Mouse (Mus musculus): ENCODE results near the gene Defb5.
"Not testable (repeated sequence)": the region's sequence is repeated elsewhere in the genome, so short reads cannot be mapped to it uniquely, and the experiment has no call there.

Defb5 gene

DNA sequence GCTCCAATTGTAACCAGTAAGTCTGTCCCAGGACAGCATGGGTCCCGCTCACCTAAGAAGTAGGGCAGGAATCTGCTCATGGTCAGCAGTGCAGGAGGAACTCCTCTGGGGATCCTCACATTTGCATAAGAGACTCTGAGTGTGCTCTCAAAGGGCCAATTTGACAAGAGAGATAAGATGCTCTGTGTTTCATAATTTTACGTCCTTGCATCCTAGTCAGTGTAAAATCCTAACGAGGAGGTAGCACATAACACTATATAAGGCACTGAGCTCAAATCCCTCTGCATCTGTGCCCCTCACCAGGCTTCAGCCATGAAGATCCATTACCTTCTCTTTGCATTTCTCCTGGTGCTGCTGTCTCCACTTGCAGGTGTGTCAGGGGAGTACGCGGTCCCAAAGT, at the start of gene Defb5:
Defb5 (plus strand) TSS at position 301 of the 400 bp plus-strand sequence.
- no peak for DNase-seq (ENCODE audit: low read depth, low spot score)

GRCm38 (mm10) chr8:19225161-19225560, 22.2 kb upstream of the Defb5 start, which contains the start of gene Defb6:
Defb6 (plus strand) TSS chr8:19225478.
- DNase-seq (ENCODE audit: low read depth, low spot score), result no peak

GRCm38 (mm10) chr8:19238101-19238500, 9.3 kb upstream of the Defb5 start:
- DNase-seq (ENCODE audit: low read depth, low spot score), result no peak

GRCm38 (mm10) chr8:19239616-19240015, 7.8 kb upstream of the Defb5 start, which contains the start of gene Defb46:
Defb46 (plus strand) TSS chr8:19239916.
- DNase-seq (ENCODE audit: low read depth, low spot score), result no peak

GRCm38 (mm10) chr8:19258136-19258535, 10.8 kb downstream of the Defb5 start:
- DNase-seq (ENCODE audit: low read depth, low spot score), result no peak

DNA sequence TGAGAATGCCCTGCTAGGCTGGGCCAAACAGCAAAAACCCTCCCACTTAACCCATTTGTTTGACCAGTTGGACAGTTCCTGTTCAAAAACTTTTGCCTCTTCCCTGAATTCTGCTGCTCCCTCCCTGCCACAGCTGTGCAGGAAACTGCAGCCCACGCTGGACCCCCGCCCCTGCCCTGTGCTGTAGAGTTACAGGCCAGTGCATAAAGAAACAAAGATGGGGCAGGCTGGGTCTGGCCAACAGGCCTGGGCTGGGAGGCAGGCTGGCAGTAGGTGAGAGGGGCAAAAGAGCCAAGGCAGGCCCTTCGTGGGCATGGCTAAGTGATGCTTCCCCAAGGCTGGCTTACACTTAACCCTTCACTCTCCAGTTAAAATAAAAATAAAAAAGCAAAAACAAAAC, 12.3 kb downstream of the Defb5 start:
- DNase-seq (ENCODE audit: low read depth, low spot score), result no peak

- not testable (repeated sequence) for DNase-seq (ENCODE audit: low read depth, low spot score)
Measured at GRCm38 (mm10) chr8:19293060-19293459, 45.7 kb downstream of the Defb5 start, which contains the start of gene Defb3. Defb3 (plus strand) TSS chr8:19293360.

GRCm38 (mm10) chr8:19298361-19298760, 51.0 kb downstream of the Defb5 start:
- not testable (repeated sequence) for DNase-seq (ENCODE audit: low read depth, low spot score)

All from WW6 (cell line).